Mouse (Mus musculus): Measurements from ENCODE around the gene Arsa. TPM values are rescaled to one million over a fixed set of nuclear protein-coding genes. Genes with fewer than 3 reads are reported as not detected.
A peak's percentile ranks its signal among the peaks of the same experiment; 100 is the strongest.

The Arsa gene
- 16.7 and 17.6 TPM in 2 replicates for polyA plus RNA-seq (2015; fragmentation: Nextera tagmentation; extraction: Ambion mirVana)

GRCm38 (mm10) chr15:89477091-89477491 lies at the start of gene Arsa:
Gene Arsa (minus strand): TSS chr15:89477425.
- Histone ChIP-seq H3K27me3 (peaks cover 5% of the 10 kb centered on the region; the same call in 1 of the 2 replicates), H3K9me3 (peaks cover 3% of the 10 kb centered on the region; the same call in 1 of the 2 replicates), H3K27ac (peak within 1 kb of the TSS; percentile 77), H3K9ac (replicated peaks) (peak within 1 kb of the TSS; percentile 70), H3K4me2 (replicated peaks) (peak within 1 kb of the TSS; percentile 84), H3K36me3 (no peaks in the 10 kb centered on the region), H3K4me3 (replicated peaks) (peak within 1 kb of the TSS; percentile 62), H3K4me1 (replicated peaks) (peaks cover 17% of the 10 kb centered on the region)
- 35% methylated on average over 9 of the region's 9 CpGs for WGBS
- ATAC-seq: no peak

- Histone ChIP-seq H3K9me3 (no peaks in the 10 kb centered on the region), H3K4me3 (replicated peaks) (no peak overlapping the region), H3K27me3 (peaks cover 41% of the 10 kb centered on the region), H3K4me1 (replicated peaks) (peaks cover 24% of the 10 kb centered on the region), H3K27ac (no peak overlapping the region), H3K4me2 (replicated peaks) (no peak overlapping the region), H3K9ac (replicated peaks) (no peak overlapping the region), H3K36me3 (peaks cover 6% of the 10 kb centered on the region; the same call in 1 of the 2 replicates)
- no peak for ATAC-seq
- WGBS: 92% methylated on average over 19 of the region's 19 CpGs
These were observed 49.6 kb upstream of the Arsa start for GRCm38 (mm10) chr15:89526776-89527325.

- Histone ChIP-seq H3K36me3 (peaks cover 6% of the 10 kb centered on the region; the same call in 1 of the 2 replicates), H3K27me3 (peaks cover 38% of the 10 kb centered on the region), H3K4me1 (replicated peaks) (peaks cover 20% of the 10 kb centered on the region), H3K4me2 (replicated peaks) (no peak overlapping the region), H3K9ac (replicated peaks) (no peak overlapping the region), H3K9me3 (no peaks in the 10 kb centered on the region), H3K4me3 (replicated peaks) (no peak overlapping the region), H3K27ac (no peak overlapping the region)
- ATAC-seq: no peak
- WGBS: 86% methylated on average over 7 of the region's 7 CpGs
These were observed 48.7 kb upstream of the Arsa start for GRCm38 (mm10) chr15:89525896-89526295.

- WGBS: 90% methylated on average over 8 of the region's 8 CpGs
- H3K4me3 ChIP-seq (replicated peaks): no peak overlapping the region
- no peak for ATAC-seq
These were observed 48.2 kb upstream of the Arsa start for GRCm38 (mm10) chr15:89525464-89525863.

GRCm38 (mm10) chr15:89524611-89525415 lies 47.6 kb upstream of the Arsa start:
- H3K27ac ChIP-seq: no peak overlapping the region
- peaks cover 38% of the 10 kb centered on the region for H3K27me3 ChIP-seq
- no peaks in the 10 kb centered on the region for H3K9me3 ChIP-seq
- ATAC-seq: peak; percentile 31; the same call in 1 of the 2 replicates
- whole genome bisulfite sequencing: 69% methylated on average over 8 of the region's 8 CpGs
- peak overlapping the region; percentile 60 for H3K4me3 ChIP-seq (replicated peaks)
- H3K36me3 ChIP-seq: peaks cover 6% of the 10 kb centered on the region; the same call in 1 of the 2 replicates
- H3K4me2 ChIP-seq (replicated peaks): peak overlapping the region; percentile 93
- peaks cover 16% of the 10 kb centered on the region for H3K4me1 ChIP-seq (replicated peaks)
- 0 out of 2 replicates have a peak overlapping the region, but pooled peaks have one; percentile 76 for H3K9ac ChIP-seq (replicated peaks)

More at GRCm38 (mm10) chr15:89525464-89525863, 48.2 kb upstream of the Arsa start:
- Histone ChIP-seq H3K36me3 (peaks cover 6% of the 10 kb centered on the region; the same call in 1 of the 2 replicates), H3K9ac (replicated peaks) (no peak overlapping the region), H3K27me3 (peaks cover 38% of the 10 kb centered on the region), H3K9me3 (no peaks in the 10 kb centered on the region), H3K4me1 (replicated peaks) (peaks cover 20% of the 10 kb centered on the region), H3K27ac (no peak overlapping the region), H3K4me2 (replicated peaks) (no peak overlapping the region)

GRCm38 (mm10) chr15:89524001-89524571 lies 46.9 kb upstream of the Arsa start:
- Histone ChIP-seq H3K4me2 (replicated peaks) (peak overlapping the region; percentile 93), H3K4me1 (replicated peaks) (peaks cover 16% of the 10 kb centered on the region), H3K9me3 (no peaks in the 10 kb centered on the region), H3K9ac (replicated peaks) (peak overlapping the region; percentile 76), H3K36me3 (peaks cover 6% of the 10 kb centered on the region; the same call in 1 of the 2 replicates), H3K4me3 (replicated peaks) (peak overlapping the region; percentile 60), H3K27ac (no peak overlapping the region), H3K27me3 (peaks cover 38% of the 10 kb centered on the region)
- 4% methylated on average over 37 of the region's 52 CpGs for WGBS
- peak; percentile 28; the same call in 1 of the 2 replicates for ATAC-seq

- Histone ChIP-seq H3K4me3 (replicated peaks) (peak overlapping the region; percentile 60), H3K9me3 (no peaks in the 10 kb centered on the region), H3K27ac (no peak overlapping the region), H3K27me3 (peaks cover 38% of the 10 kb centered on the region), H3K36me3 (peaks cover 6% of the 10 kb centered on the region; the same call in 1 of the 2 replicates), H3K4me2 (replicated peaks) (peak overlapping the region; percentile 93), H3K9ac (replicated peaks) (peak overlapping the region; percentile 56), H3K4me1 (replicated peaks) (peaks cover 16% of the 10 kb centered on the region)
- peak; percentile 53 for ATAC-seq
- WGBS: 6% methylated on average over 37 of the region's 47 CpGs
These were observed 46.1 kb upstream of the Arsa start for GRCm38 (mm10) chr15:89523283-89523832.

- Histone ChIP-seq H3K27ac (no peak overlapping the region), H3K9me3 (no peaks in the 10 kb centered on the region), H3K4me3 (replicated peaks) (peak overlapping the region; percentile 60; the same call in 1 of the 2 replicates), H3K4me1 (replicated peaks) (peaks cover 16% of the 10 kb centered on the region), H3K36me3 (peaks cover 6% of the 10 kb centered on the region; the same call in 1 of the 2 replicates), H3K4me2 (replicated peaks) (peak overlapping the region; percentile 93), H3K9ac (replicated peaks) (no peak overlapping the region), H3K27me3 (peaks cover 38% of the 10 kb centered on the region)
- peak; percentile 12; the same call in 1 of the 2 replicates for ATAC-seq
- 84% methylated on average over 10 of the region's 10 CpGs for WGBS
These were observed 45.5 kb upstream of the Arsa start for GRCm38 (mm10) chr15:89522566-89523282.

GRCm38 (mm10) chr15:89521951-89522350 lies 44.7 kb upstream of the Arsa start:
- Histone ChIP-seq H3K27ac (no peak overlapping the region), H3K9me3 (no peaks in the 10 kb centered on the region), H3K4me1 (replicated peaks) (peaks cover 16% of the 10 kb centered on the region), H3K4me2 (replicated peaks) (no peak overlapping the region), H3K9ac (replicated peaks) (no peak overlapping the region), H3K27me3 (peaks cover 38% of the 10 kb centered on the region), H3K36me3 (peaks cover 6% of the 10 kb centered on the region; the same call in 1 of the 2 replicates), H3K4me3 (replicated peaks) (no peak overlapping the region)
- ATAC-seq: no peak
- 85% methylated on average over 7 of the region's 7 CpGs for WGBS

GRCm38 (mm10) chr15:89512679-89513078 lies 35.5 kb upstream of the Arsa start:
- no peaks in the 10 kb centered on the region for H3K9me3 ChIP-seq

GRCm38 (mm10) chr15:89507751-89508150 lies 30.5 kb upstream of the Arsa start:
- Histone ChIP-seq H3K4me3 (replicated peaks) (no peak overlapping the region), H3K9me3 (no peaks in the 10 kb centered on the region), H3K36me3 (peaks cover 34% of the 10 kb centered on the region), H3K4me1 (replicated peaks) (no peaks in the 10 kb centered on the region), H3K4me2 (replicated peaks) (no peak overlapping the region), H3K27ac (no peak overlapping the region), H3K27me3 (no peaks in the 10 kb centered on the region), H3K9ac (replicated peaks) (no peak overlapping the region)
- 89% methylated on average over 8 of the region's 8 CpGs for WGBS
- no peak for ATAC-seq

More at GRCm38 (mm10) chr15:89512679-89513078, 35.5 kb upstream of the Arsa start:
- peaks cover 5% of the 10 kb centered on the region; the same call in 1 of the 2 replicates for H3K36me3 ChIP-seq
- H3K27ac ChIP-seq: no peak overlapping the region
- no peak overlapping the region for H3K9ac ChIP-seq (replicated peaks)
- H3K4me2 ChIP-seq (replicated peaks): no peak overlapping the region
- 86% methylated on average over 4 of the region's 4 CpGs for WGBS
- H3K4me3 ChIP-seq (replicated peaks): no peak overlapping the region
- no peaks in the 10 kb centered on the region for H3K27me3 ChIP-seq
- H3K4me1 ChIP-seq (replicated peaks): no peaks in the 10 kb centered on the region
- no peak for ATAC-seq

Data from midbrain, embryonic 13.5 days (tissue).